Mouse (Mus musculus): ENCODE results near the gene Olfr1224-ps1.
"Not testable (repeated sequence)": the region's sequence is repeated elsewhere in the genome, so short reads cannot be mapped to it uniquely, and the experiment has no call there.

The Olfr1224-ps1 gene

GRCm38 (mm10) chr2:89163991-89164390, at the start of gene Olfr1224-ps1:
TSS of gene Olfr1224-ps1 (minus strand) at chr2:89164091.
- DNase-seq: not testable (repeated sequence)

DNA sequence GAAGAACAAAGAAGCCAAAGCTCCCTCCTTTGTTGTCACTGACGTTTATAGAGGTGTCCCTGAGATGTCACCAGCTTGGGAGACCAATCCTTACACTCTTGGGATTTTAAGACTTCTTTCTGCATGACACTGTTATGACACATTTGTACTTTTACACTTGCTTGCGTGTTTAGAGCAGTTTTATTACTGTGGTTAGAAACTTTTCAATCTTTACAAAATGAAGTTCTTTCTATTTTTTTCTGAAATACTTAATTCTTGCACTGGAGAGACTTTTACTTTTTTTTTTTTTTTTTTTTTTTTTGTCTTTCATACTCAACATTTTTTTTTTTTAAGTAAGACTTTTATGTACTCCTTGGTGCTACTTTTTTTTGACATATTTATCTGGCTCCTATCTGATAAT, 36.1 kb upstream of the Olfr1224-ps1 start, which contains the start of gene Olfr1226:
Gene Olfr1226, minus strand, starts transcription at position 101 of the 400 bp plus-strand sequence.
- no peak for DNase-seq

GRCm38 (mm10) chr2:89196325-89196982, 32.6 kb upstream of the Olfr1224-ps1 start:
- no peak for DNase-seq

DNA sequence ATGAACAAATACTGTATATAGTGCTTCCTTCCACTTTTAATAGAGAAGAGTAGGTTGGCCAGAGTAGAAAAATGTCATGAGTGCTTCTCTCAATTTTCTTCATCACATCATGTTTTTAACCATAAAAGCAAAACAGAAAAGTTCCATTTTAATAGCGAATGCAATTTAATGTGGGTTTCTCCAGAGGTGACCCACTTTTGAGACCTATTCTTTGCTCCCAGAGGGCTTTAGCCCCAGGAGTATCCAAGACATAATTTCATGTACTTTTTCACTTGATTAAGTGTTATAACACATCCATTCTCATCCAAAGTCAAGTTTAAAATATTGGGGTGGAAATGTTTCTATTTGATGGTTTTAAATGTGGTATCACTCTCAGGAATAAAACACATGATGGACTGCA, 10.7 kb upstream of the Olfr1224-ps1 start, which contains the start of gene Olfr1225:
Gene Olfr1225, minus strand, starts transcription at position 101 of the 400 bp plus-strand sequence.
- DNase-seq: no peak

- DNase-seq: not testable (repeated sequence)
Observed at GRCm38 (mm10) chr2:89164711-89165110, 820 bp upstream of the Olfr1224-ps1 start.

DNA sequence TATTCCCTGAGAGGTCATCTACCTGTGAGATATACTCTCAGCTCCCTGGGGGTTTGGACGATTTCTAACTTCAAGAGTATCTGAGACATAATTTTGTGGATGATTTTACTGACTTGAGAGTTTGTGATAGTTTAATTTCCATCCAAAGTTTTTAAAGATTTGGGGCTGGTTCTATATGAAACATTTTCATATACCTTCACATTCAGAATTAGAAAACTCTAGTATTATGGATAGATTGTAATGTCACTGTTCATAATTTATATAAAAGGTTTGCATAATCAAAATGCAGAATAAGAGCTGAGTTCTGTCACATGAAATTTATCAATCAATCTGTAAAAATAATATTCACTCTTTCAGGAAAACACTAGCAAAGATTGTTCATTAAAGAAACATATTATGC, 12.4 kb downstream of the Olfr1224-ps1 start, which contains the start of gene Olfr1223:
Gene Olfr1223, minus strand, starts transcription at position 101 of the 400 bp plus-strand sequence.
- no peak for DNase-seq

GRCm38 (mm10) chr2:89132954-89133353, 30.9 kb downstream of the Olfr1224-ps1 start, which contains the start of gene Olfr1222:
TSS of gene Olfr1222 (minus strand) at chr2:89133054.
- DNase-seq: no peak

GRCm38 (mm10) chr2:89117183-89117582, 46.7 kb downstream of the Olfr1224-ps1 start, which contains the start of gene Olfr1221:
TSS of gene Olfr1221 (minus strand) at chr2:89117283.
- no peak for DNase-seq

- no peak for DNase-seq
Observed at GRCm38 (mm10) chr2:89106735-89107134, 57.2 kb downstream of the Olfr1224-ps1 start, which contains the start of gene Olfr1220. TSS of gene Olfr1220 (minus strand) at chr2:89106835.

- DNase-seq: no peak
Observed at GRCm38 (mm10) chr2:89105651-89106050, 58.2 kb downstream of the Olfr1224-ps1 start.

Data from kidney, postnatal 36 days (tissue).